27 mouse cellular contexts compared by ENCODE assay signal in the genomic region with DNA sequence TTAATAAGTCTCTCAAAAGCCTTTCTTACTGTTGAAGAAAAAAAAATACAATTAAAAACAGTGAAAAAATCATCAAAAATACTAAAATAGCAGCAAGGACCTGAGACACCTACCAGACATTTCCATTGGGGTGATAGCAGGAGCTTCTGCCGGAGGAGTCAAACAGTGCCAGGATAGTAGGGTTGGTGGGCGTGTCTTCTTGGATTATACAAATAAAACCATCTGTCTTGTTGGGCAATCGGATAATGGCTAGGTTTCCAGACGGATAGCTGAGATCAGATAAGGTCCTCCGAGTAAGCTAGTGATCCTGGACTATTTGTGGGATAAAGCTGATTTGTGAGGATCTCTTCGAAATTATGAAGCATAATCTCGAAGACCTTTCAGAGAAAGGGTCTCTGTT. TPM values are rescaled to one million over a fixed set of nuclear protein-coding genes. Genes with fewer than 3 reads are reported as not detected.
A peak's percentile ranks its signal among the peaks of the same experiment; 100 is the strongest.
DNase-seq lines count a peak whose midpoint lies in the region; ATAC-seq and TF ChIP-seq lines count a peak whose summit lies in the region.
"Had no signal": no experiment of that assay in that cellular context is flagged by ENCODE, and none has a peak within 500 bp of the region (broad histone marks: within the 10 kb centered on the region; RNA-seq: fewer than 3 reads in every experiment).

No protein-coding gene starts in this region.

- no peak overlapping the region for H3K4me3 ChIP-seq in liver, adult 2 months (ENCODE audit: insufficient read depth, low read depth, low read length)
- H3K4me3 ChIP-seq in liver, postnatal 0 days (ENCODE audit: low read depth, low read length), result no peak overlapping the region
- no peak overlapping the region for H3K4me3 ChIP-seq in hindbrain, postnatal 0 days (ENCODE audit: low read length)
- H3K4me3 ChIP-seq: gastrocnemius, adult 2 months; heart, adult 2 months; heart, embryonic 10.5 days; heart, embryonic 13.5 days had no signal

- H3K79me2 ChIP-seq in liver, adult 2 months (ENCODE audit: control insufficient read depth, insufficient read depth, low read length), result no peaks in the 10 kb centered on the region

- 60% methylated on average over 7 of the region's 7 CpGs for WGBS in liver, adult 2 months
- 73% methylated on average over 7 of the region's 7 CpGs for WGBS in liver, postnatal 0 days (ENCODE audit: insufficient replicate concordance)
- 73% methylated on average over 7 of the region's 7 CpGs for WGBS in hindbrain, postnatal 0 days

- no peak for TF ChIP-seq POLR2A in liver, adult 2 months (IDR thresholded peaks at IDR 0.05; ENCODE audit: extremely low read depth, insufficient read depth, low read length)

- ATAC-seq in liver, postnatal 0 days, result no peak
- no peak for ATAC-seq in hindbrain, postnatal 0 days
- ATAC-seq: forebrain, embryonic 14.5 days; forebrain, postnatal 0 days; Patski had no signal

- peak; percentile 22 for DNase-seq in liver, adult 2 months (ENCODE audit: extremely low read depth, low read depth, low spot score)
- DNase-seq in liver, postnatal 0 days, result no peak
- peak; percentile 36 for DNase-seq in gonadal fat pad, adult 2 months (ENCODE audit: low read depth)
- DNase-seq in retina, postnatal 1 day, result peak; percentile 77
- no peak for DNase-seq in adrenal gland, postnatal 25 days
- no peak for DNase-seq in hindbrain, postnatal 0 days (ENCODE audit: low spot score)
- DNase-seq: adrenal gland, postnatal 10 days; B cell, adult 2 months; cerebellum, adult 11 months; cerebellum, adult 2 months; forebrain, postnatal 0 days; gastrocnemius, adult 2 months; gastrocnemius, postnatal 25 days; heart, adult 2 months; heart, postnatal 14 days; heart, postnatal 4 days had no signal

- no peak for TF ChIP-seq EP300 in liver, postnatal 0 days (IDR thresholded peaks at IDR 0.05; ENCODE audit: low read depth)

- H3K9me3 ChIP-seq in liver, postnatal 0 days (ENCODE audit: low read length), result no peaks in the 10 kb centered on the region
- H3K9me3 ChIP-seq in hindbrain, postnatal 0 days (ENCODE audit: low read length), result no peaks in the 10 kb centered on the region
- H3K9me3 ChIP-seq: G1E; heart, embryonic 10.5 days; heart, embryonic 13.5 days had no signal

- H3K4me2 ChIP-seq in liver, postnatal 0 days (ENCODE audit: low read depth, low read length), result no peak overlapping the region
- H3K4me2 ChIP-seq in hindbrain, postnatal 0 days (ENCODE audit: low read depth, low read length), result no peak overlapping the region
- H3K4me2 ChIP-seq: heart, embryonic 13.5 days; hindbrain, embryonic 14.5 days had no signal

- no peaks in the 10 kb centered on the region for H3K4me1 ChIP-seq in liver, adult 2 months (ENCODE audit: control insufficient read depth, insufficient read depth, low read length)
- H3K4me1 ChIP-seq in liver, postnatal 0 days (ENCODE audit: insufficient read depth), result no peaks in the 10 kb centered on the region
- H3K4me1 ChIP-seq in hindbrain, postnatal 0 days (ENCODE audit: insufficient read depth, low read length), result no peaks in the 10 kb centered on the region
- H3K4me1 ChIP-seq: heart, embryonic 10.5 days; heart, embryonic 13.5 days had no signal

- no peaks in the 10 kb centered on the region for H3K36me3 ChIP-seq in liver, adult 2 months (ENCODE audit: control insufficient read depth, insufficient read depth, low read length)
- no peaks in the 10 kb centered on the region for H3K36me3 ChIP-seq in liver, postnatal 0 days (replicated peaks; ENCODE audit: insufficient read depth, low read length)
- H3K36me3 ChIP-seq in hindbrain, postnatal 0 days (ENCODE audit: insufficient read depth, low read length), result no peaks in the 10 kb centered on the region
- H3K36me3 ChIP-seq: G1E; heart, embryonic 10.5 days; heart, embryonic 13.5 days had no signal

- H3K27me3 ChIP-seq in liver, adult 2 months (ENCODE audit: control insufficient read depth, insufficient read depth, low read length), result no peaks in the 10 kb centered on the region
- H3K27me3 ChIP-seq in liver, postnatal 0 days (ENCODE audit: insufficient read depth, low read length), result no peaks in the 10 kb centered on the region
- H3K27me3 ChIP-seq in hindbrain, postnatal 0 days (ENCODE audit: insufficient read depth, low read length), result no peaks in the 10 kb centered on the region
- H3K27me3 ChIP-seq: CH12.LX; heart, embryonic 13.5 days; Patski had no signal

- no peak overlapping the region for H3K27ac ChIP-seq in liver, adult 2 months (replicated peaks; ENCODE audit: insufficient read depth, low read depth, low read length)
- H3K27ac ChIP-seq in liver, postnatal 0 days (ENCODE audit: low read depth), result no peak overlapping the region
- no peak overlapping the region for H3K27ac ChIP-seq in hindbrain, postnatal 0 days
- H3K27ac ChIP-seq: gastrocnemius, adult 2 months; heart, adult 2 months; heart, embryonic 10.5 days; heart, embryonic 13.5 days; hindbrain, embryonic 14.5 days had no signal

- H3K9ac ChIP-seq in liver, adult 2 months (ENCODE audit: low read depth, low read length), result no peak overlapping the region
- no peak overlapping the region for H3K9ac ChIP-seq in liver, postnatal 0 days (replicated peaks)
- H3K9ac ChIP-seq in hindbrain, postnatal 0 days (replicated peaks; ENCODE audit: low read length), result no peak overlapping the region
- H3K9ac ChIP-seq: forebrain, postnatal 0 days; heart, embryonic 13.5 days; hindbrain, embryonic 14.5 days had no signal

- TF ChIP-seq CTCF in liver, adult 2 months (IDR thresholded peaks at IDR 0.05; ENCODE audit: low read depth, low read length), result no peak
- no peak for TF ChIP-seq CTCF in liver, postnatal 0 days (IDR thresholded peaks at IDR 0.05; ENCODE audit: low read depth)
- no peak for TF ChIP-seq CTCF in hindbrain, postnatal 0 days (IDR thresholded peaks at IDR 0.05; ENCODE audit: low read depth)

RNA-seq across cellular contexts. Expression of gene Erich6, which starts 15.9 kb away (rescaled TPM):
- total RNA-seq in liver, adult 2 months (2014; rRNA removed), result not detected in 2 replicates
- not detected in 2 replicates for polyA plus RNA-seq in liver, adult 2 months (2012; rRNA removed)
- polyA plus RNA-seq in liver, postnatal 0 days (2015; fragmentation: Nextera tagmentation; extraction: Ambion mirVana), result not detected in 2 replicates
- polyA plus RNA-seq in gonadal fat pad, adult 2 months (2012; rRNA removed), result 0.92 and 0.93 TPM in 2 replicates
- total RNA-seq in adrenal gland, postnatal 25 days (2021), result not detected in 2 replicates
- total RNA-seq in hindbrain, postnatal 0 days (2014; rRNA removed), result 0.18 TPM in 1 of 2 replicates, not detected in the other
- polyA plus RNA-seq in hindbrain, postnatal 0 days (2015; fragmentation: Nextera tagmentation; extraction: Ambion mirVana), result 0.42 and 0.44 TPM in 2 replicates
- total RNA-seq: adrenal gland, postnatal 4 days; CH12.LX; G1E; gastrocnemius, adult 2 months; gastrocnemius, postnatal 25 days; granulocyte monocyte progenitor cell, adult 5-6 weeks; heart, adult 2 months had no signal
- polyA plus RNA-seq: embryonic facial prominence, embryonic 11.5 days; forebrain, embryonic 11.5 days; G1E had no signal

RNA-seq across cellular contexts. Expression of gene Selenot, which starts 44.6 kb away (rescaled TPM):
- total RNA-seq in liver, adult 2 months (2014; rRNA removed), result 145 and 147 TPM in 2 replicates
- 41.5 and 46.8 TPM in 2 replicates for polyA plus RNA-seq in liver, adult 2 months (2012; rRNA removed)
- 13.5 TPM in 2 replicates for polyA plus RNA-seq in liver, postnatal 0 days (2015; fragmentation: Nextera tagmentation; extraction: Ambion mirVana)
- 50.6 and 50.7 TPM in 2 replicates for polyA plus RNA-seq in gonadal fat pad, adult 2 months (2012; rRNA removed)
- total RNA-seq in adrenal gland, postnatal 25 days (2021), result 136 and 137 TPM in 2 replicates
- 186 and 211 TPM in 2 replicates for total RNA-seq in hindbrain, postnatal 0 days (2014; rRNA removed)
- 24.5 and 26.8 TPM in 2 replicates for polyA plus RNA-seq in hindbrain, postnatal 0 days (2015; fragmentation: Nextera tagmentation; extraction: Ambion mirVana)

Comparison
In these comparisons a context has a peak if more than half of its experiments do, and no peak if none do; other contexts are left out.
1. DNase-seq: peak in liver, adult 2 months (single experiment), gonadal fat pad, adult 2 months (single experiment) and retina, postnatal 1 day (single experiment); none in liver, postnatal 0 days (single experiment), adrenal gland, postnatal 25 days (single experiment) and hindbrain, postnatal 0 days (single experiment).